Mouse (Mus musculus): Measurements from ENCODE around the gene Wdr70.
A peak's percentile ranks its signal among the peaks of the same experiment; 100 is the strongest.

The Wdr70 gene

GRCm38 (mm10) chr15:8031211-8031610, 67.8 kb downstream of the Wdr70 start:
- DNase-seq (ENCODE audit: extremely low read depth, low read depth, low spot score) = no peak

GRCm38 (mm10) chr15:8030643-8031042, 68.4 kb downstream of the Wdr70 start:
- no peak for DNase-seq (ENCODE audit: extremely low read depth, low read depth, low spot score)

GRCm38 (mm10) chr15:8027503-8027902, 71.5 kb downstream of the Wdr70 start:
- no peak for DNase-seq (ENCODE audit: extremely low read depth, low read depth, low spot score)

- DNase-seq (ENCODE audit: extremely low read depth, low read depth, low spot score) = no peak
Measured at GRCm38 (mm10) chr15:8011418-8011817, 87.6 kb downstream of the Wdr70 start.

- DNase-seq (ENCODE audit: extremely low read depth, low read depth, low spot score) = no peak
Measured at GRCm38 (mm10) chr15:8007413-8007812, 91.6 kb downstream of the Wdr70 start.

- no peak for DNase-seq (ENCODE audit: extremely low read depth, low read depth, low spot score)
Measured at GRCm38 (mm10) chr15:8006056-8006455, 93.0 kb downstream of the Wdr70 start.

- no peak for DNase-seq (ENCODE audit: extremely low read depth, low read depth, low spot score)
Measured at GRCm38 (mm10) chr15:8005506-8005905, 93.5 kb downstream of the Wdr70 start.

GRCm38 (mm10) chr15:8003789-8004188, 95.2 kb downstream of the Wdr70 start:
- DNase-seq (ENCODE audit: extremely low read depth, low read depth, low spot score) = no peak

GRCm38 (mm10) chr15:7998843-7999546, 100.0 kb downstream of the Wdr70 start:
- no peak for DNase-seq (ENCODE audit: extremely low read depth, low read depth, low spot score)

GRCm38 (mm10) chr15:7998095-7998494, 100.9 kb downstream of the Wdr70 start:
- no peak for DNase-seq (ENCODE audit: extremely low read depth, low read depth, low spot score)

GRCm38 (mm10) chr15:7993721-7994120, 105.3 kb downstream of the Wdr70 start:
- DNase-seq (ENCODE audit: extremely low read depth, low read depth, low spot score) = no peak

GRCm38 (mm10) chr15:7990101-7990500, 108.9 kb downstream of the Wdr70 start:
- DNase-seq (ENCODE audit: extremely low read depth, low read depth, low spot score) = no peak

- DNase-seq (ENCODE audit: extremely low read depth, low read depth, low spot score) = no peak
Measured at GRCm38 (mm10) chr15:7987374-7987773, 111.6 kb downstream of the Wdr70 start.

GRCm38 (mm10) chr15:7986274-7986673, 112.7 kb downstream of the Wdr70 start:
- DNase-seq (ENCODE audit: extremely low read depth, low read depth, low spot score) = no peak

GRCm38 (mm10) chr15:7978640-7979039, 120.4 kb downstream of the Wdr70 start:
- no peak for DNase-seq (ENCODE audit: extremely low read depth, low read depth, low spot score)

GRCm38 (mm10) chr15:7976775-7977174, 122.2 kb downstream of the Wdr70 start:
- DNase-seq (ENCODE audit: extremely low read depth, low read depth, low spot score) = no peak

- DNase-seq (ENCODE audit: extremely low read depth, low read depth, low spot score) = no peak
Measured at GRCm38 (mm10) chr15:7974368-7974767, 124.6 kb downstream of the Wdr70 start.

GRCm38 (mm10) chr15:7972528-7972927, 126.5 kb downstream of the Wdr70 start:
- no peak for DNase-seq (ENCODE audit: extremely low read depth, low read depth, low spot score)

GRCm38 (mm10) chr15:7962786-7963185, 136.2 kb downstream of the Wdr70 start:
- peak; percentile 52 for DNase-seq (ENCODE audit: extremely low read depth, low read depth, low spot score)

GRCm38 (mm10) chr15:7961489-7961888, 137.5 kb downstream of the Wdr70 start:
- no peak for DNase-seq (ENCODE audit: extremely low read depth, low read depth, low spot score)

GRCm38 (mm10) chr15:7956899-7957298, 142.1 kb downstream of the Wdr70 start:
- DNase-seq (ENCODE audit: extremely low read depth, low read depth, low spot score) = no peak

GRCm38 (mm10) chr15:7950561-7950960, 148.4 kb downstream of the Wdr70 start:
- DNase-seq (ENCODE audit: extremely low read depth, low read depth, low spot score) = no peak

GRCm38 (mm10) chr15:7941690-7942089, 157.3 kb downstream of the Wdr70 start:
- DNase-seq (ENCODE audit: extremely low read depth, low read depth, low spot score) = no peak

All from fat pad, adult 2 months (tissue).